Mouse (Mus musculus) stomach, embryonic 16.5 days (tissue): Measurements from ENCODE around the gene Dpep3. TPM values are rescaled to one million over a fixed set of nuclear protein-coding genes. Genes with fewer than 3 reads are reported as not detected.

ENCODE experiments used
- ATAC-seq: fragments of 200-750 bp; cut with Nextera tagmentation; 2 replicates; pipeline ENCODE4 v1.8.0; 2017; ENCODE audit warnings: moderate number of reproducible peaks, moderate TSS enrichment; ENCODE audit not compliant: insufficient read depth, low FRiP score
- H3K27ac ChIP-seq: fragments of 300-500 bp; sonication (generic); 2 replicates; pipeline ENCODE4 v1.5.1; 2014; ENCODE audit warnings: low read length
- H3K27me3 ChIP-seq: fragments of 300-500 bp; sonication (generic); 2 replicates; pipeline ENCODE4 v1.6.1; 2014; ENCODE audit warnings: low read length, control low read depth, mixed read lengths; ENCODE audit not compliant: control insufficient read depth, insufficient read depth
- H3K36me3 ChIP-seq: fragments of 300-500 bp; sonication (generic); 2 replicates; pipeline ENCODE4 v1.6.1; 2014; ENCODE audit warnings: low read length; ENCODE audit not compliant: control insufficient read depth, insufficient read depth
- H3K4me1 ChIP-seq: fragments of 300-500 bp; sonication (generic); 2 replicates; pipeline ENCODE4 v1.6.1; 2014; ENCODE audit warnings: low read length, control low read depth, mixed read lengths; ENCODE audit not compliant: control insufficient read depth, insufficient read depth
- H3K4me2 ChIP-seq: fragments of 300-500 bp; sonication (generic); 2 replicates; pipeline ENCODE4 v1.6.1; 2014; ENCODE audit warnings: low read depth, low read length, mixed read lengths
- H3K4me3 ChIP-seq: fragments of 300-500 bp; sonication (generic); replicated peaks from 2 replicates; pipeline ENCODE4 v1.5.1; 2014; ENCODE audit warnings: mild to moderate bottlenecking, low read length
- H3K9ac ChIP-seq: fragments of 300-500 bp; sonication (generic); 2 replicates; pipeline ENCODE4 v1.6.1; 2014; ENCODE audit warnings: low read length
- H3K9me3 ChIP-seq: fragments of 300-500 bp; sonication (generic); replicated peaks from 2 replicates; pipeline ENCODE4 v1.6.1; 2016; ENCODE audit warnings: low read length, control low read depth; ENCODE audit not compliant: control insufficient read depth
- WGBS: fragments of 180-500 bp; shearing (Covaris S2); extraction: QIAGEN DNeasy Blood & Tissue Kit; methylation state at CpG from one replicate; pipeline ENCODE4 v1.1.7; 2014; 5-methylcytosine and 5-hydroxymethylcytosine counted together
- polyA plus RNA-seq: library from polyadenylated mRNA; unstranded; fragments of >200 nt; fragmentation: Nextera tagmentation; extraction: Ambion mirVana; gene quantifications from 2 replicates; pipeline ENCODE4 v1.2.1, GENCODE M21; 2015

Gene Dpep3
- polyA plus RNA-seq, 1 experiment from 2014 or later = not detected

DNA sequence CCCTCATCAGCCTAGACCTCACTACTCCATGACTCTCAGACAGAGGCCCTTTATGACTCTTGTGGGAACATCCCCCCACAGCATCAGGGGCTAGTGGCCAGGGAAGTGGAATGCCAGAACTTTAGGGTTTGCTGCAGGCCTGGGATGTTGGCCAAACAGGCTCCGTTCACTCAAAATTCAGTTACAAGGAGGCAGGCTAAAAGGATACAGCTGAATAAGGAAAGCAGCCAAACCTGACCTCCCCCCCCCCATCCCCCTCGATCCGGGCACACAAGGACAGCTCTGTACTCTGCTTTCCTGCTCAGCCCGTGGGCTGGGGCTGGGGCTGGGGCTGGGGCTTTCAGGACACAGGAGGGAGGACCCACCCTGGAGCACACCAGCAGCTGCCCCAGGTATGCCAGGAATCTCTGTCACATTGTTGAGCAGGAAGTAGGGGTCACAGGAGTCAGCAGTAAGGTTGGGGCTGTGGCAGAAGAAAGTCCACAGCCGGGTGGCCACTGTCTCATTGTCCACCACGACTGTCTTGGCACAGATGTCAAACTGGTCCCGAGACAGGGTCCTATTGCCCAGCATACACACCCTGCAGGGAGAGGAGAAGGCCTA lies 28.1 kb downstream of the Dpep3 start:
- WGBS = 36% methylated on average over 7 of the region's 7 CpGs
- H3K4me3 ChIP-seq = no peak overlapping the region
- peaks cover 21% of the 10 kb centered on the region; the same call in 1 of the 2 replicates for H3K36me3 ChIP-seq
- H3K4me1 ChIP-seq = peaks cover 13% of the 10 kb centered on the region; the same call in 1 of the 2 replicates
- no peak overlapping the region for H3K9ac ChIP-seq
- no peak overlapping the region for H3K4me2 ChIP-seq
- no peaks in the 10 kb centered on the region for H3K27me3 ChIP-seq
- peak; percentile 60; the same call in 1 of the 2 replicates for ATAC-seq
- H3K27ac ChIP-seq = no peak overlapping the region; the same call in 1 of the 2 replicates
- no peaks in the 10 kb centered on the region for H3K9me3 ChIP-seq

DNA sequence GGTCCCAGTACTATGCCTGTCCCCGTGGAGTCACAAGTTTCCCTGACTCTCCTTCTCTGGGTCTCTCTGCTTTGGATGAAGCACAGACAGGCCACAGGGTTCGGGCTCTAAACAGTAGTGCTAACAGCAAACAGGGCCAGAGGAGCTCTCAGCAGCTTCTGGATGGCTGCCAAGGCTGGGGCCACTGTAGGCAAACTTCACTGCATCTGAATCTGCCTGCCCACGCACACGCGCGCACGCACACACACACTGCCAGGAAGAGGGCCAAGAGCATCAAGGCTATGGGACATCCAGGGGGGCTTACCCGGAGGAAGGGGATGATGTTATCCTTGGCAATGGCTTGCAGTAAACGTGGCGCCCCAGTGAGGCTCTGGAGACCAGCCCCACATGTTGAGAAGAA lies 29.9 kb downstream of the Dpep3 start:
- H3K4me1 ChIP-seq = peaks cover 13% of the 10 kb centered on the region; the same call in 1 of the 2 replicates
- H3K27me3 ChIP-seq = no peaks in the 10 kb centered on the region
- H3K4me2 ChIP-seq = no peak overlapping the region
- no peak overlapping the region for H3K27ac ChIP-seq
- no peak overlapping the region for H3K9ac ChIP-seq
- WGBS = 46% methylated on average over 10 of the region's 10 CpGs
- H3K4me3 ChIP-seq = no peak overlapping the region
- ATAC-seq = peak; percentile 44; the same call in 1 of the 2 replicates
- H3K36me3 ChIP-seq = peaks cover 28% of the 10 kb centered on the region
- no peaks in the 10 kb centered on the region for H3K9me3 ChIP-seq

DNA sequence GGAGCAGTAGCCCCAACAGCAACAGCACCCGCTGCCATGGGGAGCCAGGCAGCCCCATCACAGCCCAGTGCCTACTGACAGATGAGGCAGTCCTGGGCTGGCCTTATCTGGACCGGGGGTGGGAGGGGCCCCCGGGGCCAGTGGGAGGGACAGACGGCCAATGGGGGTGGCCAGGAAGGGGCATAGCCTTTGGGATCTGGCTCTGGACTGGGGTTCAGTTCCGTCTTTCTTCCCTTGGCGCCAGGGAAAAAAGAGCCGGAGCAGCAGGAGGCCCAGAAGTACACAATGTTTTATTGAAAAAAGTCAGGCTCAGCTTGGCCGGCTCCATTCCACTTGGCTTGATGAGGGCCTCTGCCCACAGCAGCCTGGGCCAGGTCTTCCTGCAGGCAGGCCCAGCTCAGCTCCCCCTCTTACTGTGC lies 35.9 kb downstream of the Dpep3 start, which contains the start of gene Lcat:
TSS of gene Lcat (minus strand) at position 62 of the 419 bp plus-strand sequence.
- no peak within 1 kb of the TSS for H3K4me3 ChIP-seq
- no peak for ATAC-seq
- H3K4me1 ChIP-seq = no peaks in the 10 kb centered on the region
- H3K4me2 ChIP-seq = no peak within 1 kb of the TSS
- peaks cover 26% of the 10 kb centered on the region for H3K36me3 ChIP-seq
- H3K9ac ChIP-seq = no peak within 1 kb of the TSS
- H3K27ac ChIP-seq = no peak within 1 kb of the TSS
- H3K9me3 ChIP-seq = no peaks in the 10 kb centered on the region
- WGBS = 81% methylated on average over 8 of the region's 8 CpGs
- H3K27me3 ChIP-seq = no peaks in the 10 kb centered on the region

- peaks cover 22% of the 10 kb centered on the region for H3K36me3 ChIP-seq
Measured at GRCm38 (mm10) chr8:105942542-105942941, 36.7 kb downstream of the Dpep3 start.

DNA sequence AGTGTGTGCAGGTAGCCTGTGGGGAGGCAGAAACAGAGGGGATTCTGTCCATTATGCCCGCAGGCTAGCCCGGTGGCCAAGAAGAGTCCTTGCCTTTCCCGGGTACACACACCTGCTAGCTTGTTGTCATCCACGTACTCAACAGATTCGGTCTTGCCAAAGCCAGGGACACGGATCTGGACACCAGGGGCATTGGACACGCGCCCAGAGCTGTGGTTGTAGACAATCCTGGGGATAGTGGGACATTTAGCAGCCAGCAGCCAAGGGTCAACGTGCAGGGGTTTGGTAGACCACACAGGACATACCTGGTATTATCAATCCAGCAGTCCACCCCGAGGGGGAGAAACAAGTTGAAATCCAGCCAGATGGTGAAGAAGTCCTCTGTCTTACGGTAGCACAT lies 37.2 kb downstream of the Dpep3 start:
- no peak for ATAC-seq
- no peaks in the 10 kb centered on the region for H3K4me1 ChIP-seq
- no peaks in the 10 kb centered on the region for H3K9me3 ChIP-seq
- H3K4me3 ChIP-seq = no peak overlapping the region
- peaks cover 21% of the 10 kb centered on the region for H3K36me3 ChIP-seq
- H3K9ac ChIP-seq = no peak overlapping the region
- 90% methylated on average over 11 of the region's 11 CpGs for WGBS
- no peak overlapping the region for H3K4me2 ChIP-seq
- H3K27me3 ChIP-seq = no peaks in the 10 kb centered on the region
- no peak overlapping the region for H3K27ac ChIP-seq

More at GRCm38 (mm10) chr8:105942542-105942941, 36.7 kb downstream of the Dpep3 start:
- no peak overlapping the region for H3K4me2 ChIP-seq
- no peak overlapping the region for H3K9ac ChIP-seq
- no peaks in the 10 kb centered on the region for H3K4me1 ChIP-seq
- no peaks in the 10 kb centered on the region for H3K9me3 ChIP-seq
- H3K27me3 ChIP-seq = no peaks in the 10 kb centered on the region
- WGBS = 86% methylated on average over 5 of the region's 5 CpGs
- no peak for ATAC-seq
- no peak overlapping the region for H3K27ac ChIP-seq
- no peak overlapping the region for H3K4me3 ChIP-seq

DNA sequence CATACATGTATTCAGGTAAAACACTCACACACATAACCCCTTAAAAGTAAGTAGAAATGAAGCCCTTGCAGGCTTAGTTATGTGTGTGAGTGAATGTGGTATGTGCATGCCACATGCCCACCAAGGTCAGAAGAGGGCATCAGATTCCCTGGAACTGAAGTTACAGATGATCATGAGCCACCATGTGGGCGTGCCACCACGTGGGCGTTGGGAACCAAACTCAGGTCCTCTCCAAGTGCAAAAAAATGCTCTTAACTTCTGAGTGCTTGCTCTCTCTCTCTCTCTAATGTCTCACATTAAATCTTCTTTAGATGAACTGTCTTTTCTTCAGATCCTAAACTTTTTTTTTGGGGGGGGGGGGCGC lies 40.9 kb downstream of the Dpep3 start, which contains the start of gene Psmb10:
TSS of gene Psmb10 (minus strand) at position 139 of the 364 bp plus-strand sequence.
- Histone ChIP-seq H3K27ac (peak within 1 kb of the TSS; percentile 79), H3K36me3 (no peaks in the 10 kb centered on the region), H3K27me3 (no peaks in the 10 kb centered on the region), H3K4me3 (peak within 1 kb of the TSS; percentile 71), H3K4me1 (0 out of 2 replicates have a peak, but pooled peaks cover 6% of the 10 kb centered on the region), H3K4me2 (peak within 1 kb of the TSS; percentile 73), H3K9ac (peak within 1 kb of the TSS; percentile 85), H3K9me3 (no peaks in the 10 kb centered on the region)
- 13% methylated on average over 4 of the region's 4 CpGs for WGBS
- ATAC-seq = no peak

DNA sequence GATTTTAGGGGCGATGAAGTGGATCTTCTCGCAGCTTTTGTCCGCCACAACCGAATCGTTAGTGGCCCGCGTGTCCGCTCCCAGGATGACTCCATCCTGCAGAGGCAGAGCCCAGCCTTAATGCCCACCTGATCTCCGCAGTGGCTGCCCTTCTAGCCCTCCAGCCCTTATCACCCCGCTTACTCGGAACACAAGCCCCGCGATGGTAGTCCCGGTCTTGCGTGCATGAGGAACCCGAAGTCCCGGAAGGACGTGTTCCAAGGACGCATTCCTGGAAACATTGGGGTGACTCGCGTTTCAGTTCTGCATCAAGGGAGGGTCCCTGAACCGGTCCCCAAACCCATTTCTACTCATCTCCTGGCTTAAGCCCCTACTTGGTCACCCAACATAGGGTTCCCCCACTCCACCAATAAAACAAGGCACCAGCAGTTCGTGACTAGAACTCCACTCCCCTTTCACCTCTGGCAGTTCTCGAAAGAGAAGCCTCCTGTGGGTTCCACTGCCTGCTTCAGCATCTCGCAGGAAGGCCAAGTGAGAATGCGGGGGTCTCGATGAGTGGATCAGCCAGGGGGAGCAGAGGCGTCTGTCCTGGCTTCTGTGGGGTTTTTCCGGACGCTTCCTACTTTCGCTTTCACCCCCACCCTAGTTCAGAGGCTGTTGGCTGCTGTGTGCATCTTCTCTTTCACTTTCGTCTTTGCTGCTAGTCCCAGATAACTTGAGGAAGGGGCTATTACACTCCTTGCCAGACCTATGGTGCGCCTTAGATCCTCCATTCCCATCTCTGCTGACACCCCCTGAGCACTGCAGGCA lies 41.5 kb downstream of the Dpep3 start:
- 0 out of 2 replicates have a peak, but pooled peaks cover 6% of the 10 kb centered on the region for H3K4me1 ChIP-seq
- peak overlapping the region; percentile 73 for H3K4me2 ChIP-seq
- under 1% methylated on average over 33 of the region's 33 CpGs for WGBS
- no peaks in the 10 kb centered on the region for H3K27me3 ChIP-seq
- no peaks in the 10 kb centered on the region for H3K9me3 ChIP-seq
- H3K9ac ChIP-seq = peak overlapping the region; percentile 85
- no peaks in the 10 kb centered on the region for H3K36me3 ChIP-seq
- ATAC-seq = peak; percentile 9; the same call in 1 of the 2 replicates
- H3K4me3 ChIP-seq = peak overlapping the region; percentile 71
- peak overlapping the region; percentile 79 for H3K27ac ChIP-seq

DNA sequence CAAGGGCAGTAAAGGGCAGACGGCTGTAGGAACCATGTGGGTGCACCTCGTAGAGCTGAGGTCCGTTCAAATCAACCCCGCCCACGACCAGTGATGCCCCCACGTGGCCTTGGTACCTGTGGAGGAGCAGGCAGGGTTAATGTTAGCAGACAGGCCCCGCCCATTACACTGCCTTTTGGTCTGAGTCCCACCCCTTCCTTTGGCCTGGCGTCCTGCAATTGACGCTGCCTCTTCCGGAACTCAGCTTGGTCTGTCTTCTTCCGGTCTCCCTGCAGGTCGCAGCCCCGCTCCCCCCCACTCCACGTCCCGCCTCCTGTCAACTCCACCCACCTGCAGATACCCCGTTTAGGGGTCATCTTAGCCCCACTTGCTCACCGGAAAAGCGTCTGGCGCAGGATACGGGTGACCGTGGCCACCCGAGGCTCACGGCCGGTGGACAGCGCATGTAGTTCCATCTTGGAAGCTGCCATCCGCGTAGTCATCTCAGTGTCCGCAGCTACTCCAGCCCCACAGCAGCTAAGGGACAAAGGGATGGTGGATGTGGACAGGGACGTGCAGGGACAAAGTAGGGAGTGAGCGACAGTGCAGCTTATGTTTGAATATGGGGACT lies 42.3 kb downstream of the Dpep3 start:
- H3K36me3 ChIP-seq = no peaks in the 10 kb centered on the region
- peak overlapping the region; percentile 85 for H3K9ac ChIP-seq
- WGBS = under 1% methylated on average over 30 of the region's 30 CpGs
- H3K4me3 ChIP-seq = peak overlapping the region; percentile 71
- H3K4me1 ChIP-seq = 0 out of 2 replicates have a peak, but pooled peaks cover 6% of the 10 kb centered on the region
- H3K4me2 ChIP-seq = peak overlapping the region; percentile 73
- H3K27ac ChIP-seq = peak overlapping the region; percentile 79
- H3K9me3 ChIP-seq = no peaks in the 10 kb centered on the region
- ATAC-seq = peak; percentile 91
- no peaks in the 10 kb centered on the region for H3K27me3 ChIP-seq
